Mouse (Mus musculus) forebrain, embryonic 11.5 days (tissue): Measurements from ENCODE around the gene Cflar. TPM values are rescaled to one million over a fixed set of nuclear protein-coding genes. Genes with fewer than 3 reads are reported as not detected.

ENCODE experiments used
- ATAC-seq: fragments of 200-750 bp; cut with Nextera tagmentation; replicated peaks from 2 replicates; pipeline ENCODE4 v1.8.0; 2017; ENCODE audit warnings: moderate TSS enrichment; ENCODE audit not compliant: low FRiP score
- DNase-seq: peaks from one replicate; pipeline ENCODE4 v3.0.0-alpha.2; 2017; ENCODE audit warnings: low spot score
- H3K27ac ChIP-seq: fragments of 300-500 bp; sonication (generic); 2 replicates; pipeline ENCODE4 v1.5.1; 2014; ENCODE audit warnings: low read depth, low read length
- H3K27me3 ChIP-seq: fragments of 300-500 bp; sonication (generic); 2 replicates; pipeline ENCODE4 v1.6.1; 2014; ENCODE audit warnings: mild to moderate bottlenecking, low read length, mixed read lengths; ENCODE audit not compliant: control insufficient read depth, insufficient read depth
- H3K36me3 ChIP-seq: fragments of 300-500 bp; sonication (generic); 2 replicates; pipeline ENCODE4 v1.6.1; 2014; ENCODE audit warnings: mild to moderate bottlenecking, low read length, moderate library complexity, mixed read lengths; ENCODE audit not compliant: control insufficient read depth, insufficient read depth
- H3K4me1 ChIP-seq: fragments of 300-500 bp; sonication (generic); replicated peaks from 2 replicates; pipeline ENCODE4 v1.6.1; 2014; ENCODE audit warnings: low read length, mixed read lengths; ENCODE audit not compliant: control insufficient read depth, insufficient read depth
- H3K4me2 ChIP-seq: fragments of 300-500 bp; sonication (generic); 2 replicates; pipeline ENCODE4 v1.6.1; 2014; ENCODE audit warnings: low read depth, mild to moderate bottlenecking, low read length, moderate library complexity, mixed read lengths; ENCODE audit not compliant: severe bottlenecking
- H3K4me3 ChIP-seq: fragments of 300-500 bp; sonication (generic); 2 replicates; pipeline ENCODE4 v1.5.1; 2014; ENCODE audit warnings: low read depth, low read length
- H3K9ac ChIP-seq: fragments of 300-500 bp; sonication (generic); 2 replicates; pipeline ENCODE4 v1.6.1; 2014; ENCODE audit warnings: low read length
- H3K9me3 ChIP-seq: fragments of 300-500 bp; sonication (generic); 2 replicates; pipeline ENCODE4 v1.6.1; 2016; ENCODE audit warnings: low read length, mixed read lengths; ENCODE audit not compliant: control insufficient read depth
- WGBS: fragments of 180-500 bp; shearing (Covaris S2); extraction: QIAGEN DNeasy Blood & Tissue Kit; methylation state at CpG from one replicate; pipeline ENCODE4 v1.1.7; 2014; 5-methylcytosine and 5-hydroxymethylcytosine counted together
- polyA plus RNA-seq: library from polyadenylated mRNA; unstranded; fragments of >200 nt; fragmentation: Nextera tagmentation; extraction: Ambion mirVana; gene quantifications from 2 replicates; pipeline ENCODE4 v1.2.1, GENCODE M21; 2014

Gene Cflar
- polyA plus RNA-seq, 1 experiment from 2014 or later = 21.3 TPM

- no peak overlapping the region for H3K9ac ChIP-seq
- no peak overlapping the region for H3K27ac ChIP-seq
- no peaks in the 10 kb centered on the region for H3K27me3 ChIP-seq
- ATAC-seq (no peak), DNase-seq (no peak)
- H3K4me2 ChIP-seq = no peak overlapping the region
- H3K36me3 ChIP-seq = no peaks in the 10 kb centered on the region; the same call in 1 of the 2 replicates
- no peak overlapping the region for H3K4me3 ChIP-seq
- H3K4me1 ChIP-seq = no peaks in the 10 kb centered on the region; the same call in 1 of the 2 replicates
- WGBS = 60% methylated on average over 7 of the region's 7 CpGs
- no peaks in the 10 kb centered on the region for H3K9me3 ChIP-seq
Observed at GRCm38 (mm10) chr1:58716162-58716882, 5.0 kb downstream of the Cflar start.

GRCm38 (mm10) chr1:58716883-58717220 lies 5.5 kb downstream of the Cflar start:
- Histone ChIP-seq H3K4me2 (no peak overlapping the region), H3K27me3 (no peaks in the 10 kb centered on the region), H3K27ac (no peak overlapping the region), H3K9ac (no peak overlapping the region), H3K4me3 (no peak overlapping the region), H3K9me3 (no peaks in the 10 kb centered on the region), H3K36me3 (no peaks in the 10 kb centered on the region; the same call in 1 of the 2 replicates), H3K4me1 (no peaks in the 10 kb centered on the region; the same call in 1 of the 2 replicates)
- no peak for ATAC-seq
- WGBS = 98% methylated on average over 4 of the region's 4 CpGs
- no peak for DNase-seq

GRCm38 (mm10) chr1:58717589-58718270 lies 6.4 kb downstream of the Cflar start:
- DNase-seq (no peak), ATAC-seq (no peak)
- no peak overlapping the region for H3K9ac ChIP-seq
- H3K27me3 ChIP-seq = no peaks in the 10 kb centered on the region
- no peaks in the 10 kb centered on the region for H3K9me3 ChIP-seq
- H3K4me1 ChIP-seq = no peaks in the 10 kb centered on the region; the same call in 1 of the 2 replicates
- 92% methylated on average over 8 of the region's 8 CpGs for WGBS
- H3K27ac ChIP-seq = no peak overlapping the region
- H3K4me3 ChIP-seq = no peak overlapping the region
- H3K36me3 ChIP-seq = no peaks in the 10 kb centered on the region; the same call in 1 of the 2 replicates
- no peak overlapping the region for H3K4me2 ChIP-seq

GRCm38 (mm10) chr1:58719356-58719945 lies 8.1 kb downstream of the Cflar start:
- no peaks in the 10 kb centered on the region for H3K27me3 ChIP-seq
- WGBS = 90% methylated on average over 7 of the region's 7 CpGs
- no peak overlapping the region for H3K4me2 ChIP-seq
- H3K4me1 ChIP-seq = no peaks in the 10 kb centered on the region
- H3K27ac ChIP-seq = no peak overlapping the region
- ATAC-seq (no peak), DNase-seq (no peak)
- H3K9ac ChIP-seq = no peak overlapping the region
- no peak overlapping the region for H3K4me3 ChIP-seq
- no peaks in the 10 kb centered on the region for H3K9me3 ChIP-seq
- no peaks in the 10 kb centered on the region; the same call in 1 of the 2 replicates for H3K36me3 ChIP-seq

- Histone ChIP-seq H3K9ac (no peak overlapping the region), H3K4me2 (no peak overlapping the region), H3K4me3 (no peak overlapping the region), H3K36me3 (no peaks in the 10 kb centered on the region; the same call in 1 of the 2 replicates), H3K27ac (no peak overlapping the region), H3K27me3 (no peaks in the 10 kb centered on the region), H3K9me3 (no peaks in the 10 kb centered on the region), H3K4me1 (no peaks in the 10 kb centered on the region)
- DNase-seq (no peak), ATAC-seq (no peak)
- 87% methylated on average over 8 of the region's 8 CpGs for WGBS
Observed at GRCm38 (mm10) chr1:58720090-58720489, 8.8 kb downstream of the Cflar start.

- no peak overlapping the region for H3K4me3 ChIP-seq
- no peaks in the 10 kb centered on the region for H3K27me3 ChIP-seq
- ATAC-seq (no peak), DNase-seq (no peak)
- no peak overlapping the region for H3K9ac ChIP-seq
- no peaks in the 10 kb centered on the region; the same call in 1 of the 2 replicates for H3K36me3 ChIP-seq
- H3K27ac ChIP-seq = no peak overlapping the region
- no peak overlapping the region for H3K4me2 ChIP-seq
- H3K4me1 ChIP-seq = no peaks in the 10 kb centered on the region
- H3K9me3 ChIP-seq = no peaks in the 10 kb centered on the region
- 91% methylated on average over 4 of the region's 4 CpGs for WGBS
Observed at GRCm38 (mm10) chr1:58720988-58721387, 9.7 kb downstream of the Cflar start.

- Histone ChIP-seq H3K4me1 (no peaks in the 10 kb centered on the region), H3K9ac (no peak overlapping the region), H3K4me2 (no peak overlapping the region), H3K27me3 (no peaks in the 10 kb centered on the region), H3K4me3 (no peak overlapping the region), H3K27ac (no peak overlapping the region), H3K9me3 (no peaks in the 10 kb centered on the region), H3K36me3 (no peaks in the 10 kb centered on the region; the same call in 1 of the 2 replicates)
- no peak for DNase-seq
- WGBS = 89% methylated on average over 11 of the region's 11 CpGs
- ATAC-seq = no peak
Observed at GRCm38 (mm10) chr1:58722115-58722938, 11.0 kb downstream of the Cflar start.

- no peak for ATAC-seq
- Histone ChIP-seq H3K9me3 (no peaks in the 10 kb centered on the region), H3K9ac (no peak overlapping the region), H3K36me3 (no peaks in the 10 kb centered on the region; the same call in 1 of the 2 replicates), H3K27ac (no peak overlapping the region), H3K4me3 (no peak overlapping the region), H3K27me3 (no peaks in the 10 kb centered on the region), H3K4me1 (no peaks in the 10 kb centered on the region), H3K4me2 (no peak overlapping the region)
- WGBS = 67% methylated on average over 7 of the region's 7 CpGs
- DNase-seq = no peak
Observed at GRCm38 (mm10) chr1:58723062-58723808, 11.9 kb downstream of the Cflar start.
